Mouse (Mus musculus) midbrain, embryonic 15.5 days (tissue): ENCODE measurements around the gene Kbtbd13. TPM values are rescaled to one million over a fixed set of nuclear protein-coding genes. Genes with fewer than 3 reads are reported as not detected.

Experiments
- ATAC-seq: fragments of 200-750 bp; cut with Nextera tagmentation; replicated peaks from 2 replicates; pipeline ENCODE4 v1.8.0; 2017; ENCODE audit warnings: moderate TSS enrichment
- H3K27ac ChIP-seq: fragments of 300-500 bp; sonication (generic); 2 replicates; pipeline ENCODE4 v1.5.1; 2015; ENCODE audit warnings: mild to moderate bottlenecking, inconsistent platforms
- H3K27me3 ChIP-seq: fragments of 300-500 bp; sonication (generic); replicated peaks from 2 replicates; pipeline ENCODE4 v1.6.1; 2015; ENCODE audit warnings: inconsistent platforms
- H3K36me3 ChIP-seq: fragments of 300-500 bp; sonication (generic); replicated peaks from 2 replicates; pipeline ENCODE4 v1.6.1; 2015; ENCODE audit warnings: inconsistent platforms
- H3K4me1 ChIP-seq: fragments of 300-500 bp; sonication (generic); 2 replicates; pipeline ENCODE4 v1.6.1; 2015; ENCODE audit warnings: inconsistent platforms
- H3K4me2 ChIP-seq: fragments of 300-500 bp; sonication (generic); 2 replicates; pipeline ENCODE4 v1.6.1; 2015; ENCODE audit warnings: inconsistent platforms, mild to moderate bottlenecking, moderate library complexity
- H3K4me3 ChIP-seq: fragments of 300-500 bp; sonication (generic); 2 replicates; pipeline ENCODE4 v1.5.1; 2015; ENCODE audit warnings: mild to moderate bottlenecking, inconsistent platforms
- H3K9ac ChIP-seq: fragments of 300-500 bp; sonication (generic); 2 replicates; pipeline ENCODE4 v1.6.1; 2015; ENCODE audit warnings: mild to moderate bottlenecking, inconsistent platforms
- H3K9me3 ChIP-seq: fragments of 300-500 bp; sonication (generic); 2 replicates; pipeline ENCODE4 v1.6.1; 2016; ENCODE audit warnings: inconsistent platforms
- WGBS: fragments of 180-500 bp; shearing (Covaris S2); methylation state at CpG from one replicate; pipeline ENCODE4 v1.1.7; 2015; ENCODE audit warnings: mixed read lengths; 5-methylcytosine and 5-hydroxymethylcytosine counted together
- polyA plus RNA-seq: library from polyadenylated mRNA; unstranded; fragments of >200 nt; fragmentation: Nextera tagmentation; extraction: Ambion mirVana; gene quantifications from 2 replicates; pipeline ENCODE4 v1.2.1, GENCODE M21; 2015

Kbtbd13 gene
- polyA plus RNA-seq, 1 experiment from 2014 or later = 0.56 TPM

DNA sequence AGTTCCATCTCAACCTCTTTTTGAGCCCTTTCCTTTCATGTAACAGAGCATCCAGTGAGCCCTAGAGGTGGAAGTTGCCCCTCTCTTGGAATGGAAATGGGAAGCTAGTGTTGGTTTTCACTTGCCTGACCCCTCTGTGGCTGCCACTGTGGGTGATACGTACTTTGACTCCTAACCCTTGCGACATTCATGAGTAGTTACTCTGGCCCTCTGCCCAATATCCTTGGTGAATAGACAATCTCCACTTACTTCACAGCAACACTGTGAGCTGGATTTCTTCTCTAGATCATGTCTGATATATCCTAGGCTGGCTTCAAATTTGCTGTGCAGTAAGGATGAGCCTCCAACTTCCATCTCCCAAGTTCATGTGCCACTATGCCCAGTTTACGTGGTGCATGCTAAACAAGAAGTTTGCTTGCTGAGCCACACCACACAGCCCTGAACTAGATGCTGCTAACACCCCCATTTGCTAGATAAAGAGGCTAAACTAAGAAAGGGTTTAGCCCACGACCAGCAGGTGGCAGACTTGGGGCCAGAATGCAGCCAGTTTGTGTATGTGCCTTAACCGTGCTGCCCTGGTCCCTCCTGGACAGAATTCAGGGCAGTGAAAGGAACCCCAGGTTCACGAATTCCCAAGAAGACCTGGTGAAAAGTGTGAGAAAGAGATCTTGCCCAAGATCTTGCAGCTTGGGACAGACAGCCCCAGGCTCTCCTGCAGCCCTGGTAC is 1.3 kb upstream of the Kbtbd13 start:
- Histone ChIP-seq H3K4me2 (no peak overlapping the region), H3K36me3 (no peaks in the 10 kb centered on the region), H3K4me3 (no peak overlapping the region), H3K9ac (no peak overlapping the region), H3K4me1 (peaks cover 8% of the 10 kb centered on the region; the same call in 1 of the 2 replicates), H3K27me3 (peaks cover 37% of the 10 kb centered on the region), H3K27ac (no peak overlapping the region), H3K9me3 (0 out of 2 replicates have a peak, but pooled peaks cover 3% of the 10 kb centered on the region)
- WGBS = 29% methylated on average over 6 of the region's 6 CpGs
- no peak for ATAC-seq

DNA sequence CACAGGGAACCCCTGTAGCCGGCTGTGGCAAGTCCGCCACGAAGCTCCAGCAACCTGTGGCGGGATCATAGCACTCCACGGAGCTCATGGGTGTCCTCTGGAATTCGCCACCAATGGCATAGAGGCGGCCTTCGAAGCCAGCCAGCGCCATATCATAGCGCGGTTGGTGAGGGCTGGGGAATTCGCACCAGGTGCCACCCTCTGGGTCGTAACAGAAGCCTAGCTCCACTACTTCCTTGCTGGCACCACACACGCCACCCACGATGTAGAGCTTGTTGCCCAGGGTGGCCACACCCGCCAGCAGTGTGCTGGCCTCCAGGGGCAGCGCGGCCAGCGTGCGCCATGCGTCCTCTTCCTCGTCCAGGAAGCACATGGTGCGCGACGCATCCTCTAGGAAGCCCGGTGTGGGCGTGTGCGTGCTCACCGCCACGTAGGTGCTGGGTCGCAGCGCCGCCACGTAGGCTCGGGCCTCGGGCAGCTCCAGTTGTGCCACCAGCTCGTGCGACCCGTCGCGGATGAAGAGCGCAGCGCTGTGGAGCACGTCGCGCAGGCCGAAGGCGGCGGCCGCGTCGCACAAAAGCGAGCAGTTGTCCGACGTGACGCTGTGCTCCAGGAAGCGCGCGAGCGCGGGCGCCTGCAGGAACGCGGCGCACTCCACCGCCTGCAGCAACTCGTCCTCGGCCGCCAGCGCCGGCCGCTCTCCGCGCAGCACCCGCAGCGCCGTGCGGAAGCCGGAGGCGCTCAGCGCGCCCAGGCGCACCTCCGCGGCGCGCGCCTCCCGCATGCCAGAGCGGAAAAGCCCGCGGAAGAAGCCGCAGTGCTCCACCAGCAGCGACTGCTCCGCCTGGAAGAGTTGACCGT is 470 bp downstream of the Kbtbd13 start:
- H3K27ac ChIP-seq = no peak overlapping the region
- H3K9ac ChIP-seq = no peak overlapping the region
- peak overlapping the region; percentile 53 for H3K4me2 ChIP-seq
- no peaks in the 10 kb centered on the region for H3K36me3 ChIP-seq
- peak overlapping the region; percentile 39 for H3K4me3 ChIP-seq
- peaks cover 8% of the 10 kb centered on the region; the same call in 1 of the 2 replicates for H3K4me1 ChIP-seq
- peak; percentile 62; the same call in 1 of the 2 replicates for ATAC-seq
- 19% methylated on average over 95 of the region's 96 CpGs for WGBS
- H3K27me3 ChIP-seq = peaks cover 37% of the 10 kb centered on the region
- 0 out of 2 replicates have a peak, but pooled peaks cover 3% of the 10 kb centered on the region for H3K9me3 ChIP-seq

DNA sequence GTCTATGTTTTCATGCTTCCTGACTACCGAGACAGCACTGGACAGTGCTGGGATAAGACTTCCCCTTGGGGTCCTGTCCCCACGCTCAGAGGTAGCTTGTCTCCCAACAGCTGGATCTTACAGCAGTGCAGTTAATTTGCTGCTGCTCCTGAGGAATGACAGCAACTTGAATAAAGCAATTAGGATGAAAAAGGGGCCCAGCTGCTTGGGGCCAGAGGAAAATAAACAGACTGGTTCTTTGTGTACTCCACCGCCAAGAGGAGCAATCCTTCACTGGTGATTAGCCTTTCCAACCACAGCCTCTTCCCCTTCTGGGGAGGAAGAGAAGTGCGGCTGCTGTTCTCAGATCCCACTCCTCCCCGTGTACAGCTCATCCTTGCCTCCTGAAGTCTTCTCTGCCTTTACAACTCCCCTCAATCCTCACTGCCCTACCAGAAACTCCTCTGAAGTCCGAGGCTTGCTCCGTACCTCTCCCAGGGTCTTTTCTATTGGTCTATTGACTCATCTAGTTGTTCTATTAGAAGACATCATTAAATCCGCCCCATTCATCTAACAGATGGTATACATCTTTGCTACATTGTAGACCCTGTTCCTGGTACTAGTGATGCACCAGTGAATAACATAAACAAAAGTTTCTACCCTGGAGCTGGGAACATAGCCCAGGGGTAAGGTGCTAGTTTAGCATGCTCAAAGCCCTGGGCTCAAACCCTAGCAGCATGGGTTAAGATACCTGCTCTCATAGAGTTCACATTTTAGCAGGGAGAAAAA is 4.9 kb downstream of the Kbtbd13 start:
- Histone ChIP-seq H3K36me3 (no peaks in the 10 kb centered on the region), H3K9ac (no peak overlapping the region), H3K9me3 (0 out of 2 replicates have a peak, but pooled peaks cover 3% of the 10 kb centered on the region), H3K4me1 (peaks cover 8% of the 10 kb centered on the region; the same call in 1 of the 2 replicates), H3K27ac (no peak overlapping the region), H3K27me3 (peaks cover 26% of the 10 kb centered on the region), H3K4me3 (no peak overlapping the region), H3K4me2 (no peak overlapping the region)
- 42% methylated on average over 8 of the region's 8 CpGs for WGBS
- ATAC-seq = no peak

DNA sequence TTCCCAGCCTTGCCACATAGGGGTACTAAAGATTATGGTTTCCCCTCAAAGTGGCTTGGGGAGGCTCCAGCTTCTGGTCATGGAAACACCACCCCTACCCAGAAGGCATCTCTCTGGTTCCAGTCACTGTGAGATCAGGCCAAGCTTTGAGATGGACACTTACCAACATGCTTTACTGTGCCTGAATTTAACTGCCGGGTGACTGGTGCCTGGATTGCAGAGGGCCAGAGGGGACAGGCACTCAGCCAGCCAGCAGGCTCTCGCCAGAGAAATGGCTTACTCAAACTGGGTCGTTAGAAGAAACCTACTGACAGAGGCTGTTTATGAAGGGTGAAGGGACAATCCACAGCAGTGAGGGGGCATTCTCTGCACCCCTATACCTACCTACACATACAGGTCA is 7.2 kb downstream of the Kbtbd13 start:
- WGBS = 55% methylated on average over 3 of the region's 3 CpGs

DNA sequence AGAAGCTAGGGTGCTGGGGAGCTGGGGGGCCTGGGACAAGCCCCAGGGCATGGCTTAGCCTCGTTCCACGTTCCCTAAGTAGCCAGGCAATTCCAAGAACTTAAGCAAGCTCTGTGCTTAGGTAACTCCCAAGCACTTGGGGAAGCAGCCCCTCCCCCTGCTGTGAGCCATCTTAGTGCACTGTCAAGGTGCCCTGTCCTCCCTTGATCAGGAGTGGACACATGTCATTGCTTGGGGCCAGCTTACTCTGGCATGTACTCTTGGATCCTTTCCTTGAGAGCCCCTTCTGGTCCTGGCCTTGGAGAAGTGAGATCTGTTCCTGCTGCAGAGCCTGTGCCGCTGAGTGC is 8.7 kb downstream of the Kbtbd13 start:
- H3K4me1 ChIP-seq = no peaks in the 10 kb centered on the region
- H3K9ac ChIP-seq = no peak overlapping the region
- H3K4me2 ChIP-seq = no peak overlapping the region
- no peak overlapping the region for H3K4me3 ChIP-seq
- H3K27me3 ChIP-seq = no peaks in the 10 kb centered on the region
- ATAC-seq = no peak
- 68% methylated on average over 3 of the region's 3 CpGs for WGBS
- no peak overlapping the region for H3K27ac ChIP-seq
- no peaks in the 10 kb centered on the region for H3K36me3 ChIP-seq
- no peaks in the 10 kb centered on the region for H3K9me3 ChIP-seq

More for the DNA sequence above, 7.2 kb downstream of the Kbtbd13 start:
- Histone ChIP-seq H3K4me1 (no peaks in the 10 kb centered on the region), H3K4me3 (no peak overlapping the region), H3K9ac (no peak overlapping the region), H3K4me2 (no peak overlapping the region), H3K27ac (no peak overlapping the region), H3K9me3 (no peaks in the 10 kb centered on the region), H3K27me3 (peaks cover 5% of the 10 kb centered on the region; the same call in 1 of the 2 replicates), H3K36me3 (no peaks in the 10 kb centered on the region)
- no peak for ATAC-seq

DNA sequence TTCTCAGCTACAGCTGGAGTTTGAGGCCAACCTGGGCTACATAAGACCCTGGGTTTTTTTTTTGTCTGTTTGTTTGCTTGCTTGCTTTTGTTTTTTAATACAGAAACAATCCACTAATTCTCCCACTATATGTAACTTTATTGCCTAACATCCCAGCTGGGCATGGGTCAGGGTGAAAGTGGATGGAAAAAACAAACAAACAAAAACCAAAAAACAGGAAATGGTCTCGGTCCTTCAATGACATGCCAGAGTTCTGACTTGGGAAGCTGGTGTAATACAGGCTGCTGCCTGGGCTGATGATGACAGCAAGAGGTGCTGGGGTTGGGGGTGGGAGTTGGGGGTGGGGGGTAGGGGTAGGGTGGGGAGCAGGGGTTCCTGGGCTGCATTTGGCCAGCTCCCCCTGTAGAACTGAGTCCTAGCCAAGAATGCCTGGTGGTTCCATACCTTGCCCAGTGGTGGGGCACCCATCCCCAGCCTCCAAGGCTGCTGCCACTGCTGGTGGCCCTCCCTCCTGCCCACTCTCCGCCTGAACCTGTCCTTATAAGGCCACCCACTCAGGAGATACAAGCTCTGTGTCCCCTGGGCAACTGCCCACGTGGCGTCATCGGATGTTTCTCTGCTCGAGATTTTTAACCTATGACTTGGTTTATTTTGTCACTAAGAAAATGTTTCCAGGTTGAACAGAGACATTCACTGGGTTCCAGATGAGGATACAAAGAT is 9.3 kb downstream of the Kbtbd13 start:
- Histone ChIP-seq H3K4me1 (no peaks in the 10 kb centered on the region), H3K27me3 (no peaks in the 10 kb centered on the region), H3K4me2 (no peak overlapping the region), H3K4me3 (no peak overlapping the region), H3K27ac (no peak overlapping the region), H3K9me3 (no peaks in the 10 kb centered on the region), H3K9ac (no peak overlapping the region), H3K36me3 (no peaks in the 10 kb centered on the region)
- 84% methylated on average over 6 of the region's 6 CpGs for WGBS
- ATAC-seq = no peak

DNA sequence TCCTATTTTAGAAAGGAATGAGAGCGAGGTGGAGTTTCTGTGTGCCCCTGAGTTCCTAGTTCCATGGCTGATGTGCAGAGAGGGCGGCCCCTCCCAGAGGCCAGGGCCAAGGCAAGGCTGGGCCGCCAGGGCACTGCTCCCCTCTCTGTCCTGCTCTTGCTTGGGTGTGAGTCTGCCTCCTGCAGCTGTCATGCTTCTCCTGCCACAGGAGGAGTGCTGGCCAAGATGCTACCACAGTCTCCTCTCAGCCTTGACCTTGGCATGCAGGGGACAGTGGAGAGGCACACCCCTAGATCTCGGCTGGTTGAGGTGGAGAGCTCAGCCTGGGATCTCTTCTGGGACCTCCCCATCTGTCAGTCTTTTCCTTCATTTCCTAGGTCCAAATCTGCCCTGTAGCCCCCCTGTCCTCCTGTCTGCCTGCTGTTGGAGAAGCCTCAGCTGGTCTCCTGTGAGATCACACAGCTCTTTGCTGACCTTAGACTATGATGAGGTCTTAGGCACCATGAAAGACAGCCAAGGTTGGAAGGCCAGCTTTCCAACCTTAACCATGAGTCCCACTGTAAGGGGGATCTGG is 10.3 kb downstream of the Kbtbd13 start:
- H3K4me3 ChIP-seq = no peak overlapping the region
- H3K36me3 ChIP-seq = no peaks in the 10 kb centered on the region
- no peaks in the 10 kb centered on the region for H3K9me3 ChIP-seq
- no peak overlapping the region for H3K27ac ChIP-seq
- no peak overlapping the region for H3K4me2 ChIP-seq
- 78% methylated on average over 4 of the region's 4 CpGs for WGBS
- no peak overlapping the region for H3K9ac ChIP-seq
- H3K27me3 ChIP-seq = no peaks in the 10 kb centered on the region
- H3K4me1 ChIP-seq = no peaks in the 10 kb centered on the region
- no peak for ATAC-seq

DNA sequence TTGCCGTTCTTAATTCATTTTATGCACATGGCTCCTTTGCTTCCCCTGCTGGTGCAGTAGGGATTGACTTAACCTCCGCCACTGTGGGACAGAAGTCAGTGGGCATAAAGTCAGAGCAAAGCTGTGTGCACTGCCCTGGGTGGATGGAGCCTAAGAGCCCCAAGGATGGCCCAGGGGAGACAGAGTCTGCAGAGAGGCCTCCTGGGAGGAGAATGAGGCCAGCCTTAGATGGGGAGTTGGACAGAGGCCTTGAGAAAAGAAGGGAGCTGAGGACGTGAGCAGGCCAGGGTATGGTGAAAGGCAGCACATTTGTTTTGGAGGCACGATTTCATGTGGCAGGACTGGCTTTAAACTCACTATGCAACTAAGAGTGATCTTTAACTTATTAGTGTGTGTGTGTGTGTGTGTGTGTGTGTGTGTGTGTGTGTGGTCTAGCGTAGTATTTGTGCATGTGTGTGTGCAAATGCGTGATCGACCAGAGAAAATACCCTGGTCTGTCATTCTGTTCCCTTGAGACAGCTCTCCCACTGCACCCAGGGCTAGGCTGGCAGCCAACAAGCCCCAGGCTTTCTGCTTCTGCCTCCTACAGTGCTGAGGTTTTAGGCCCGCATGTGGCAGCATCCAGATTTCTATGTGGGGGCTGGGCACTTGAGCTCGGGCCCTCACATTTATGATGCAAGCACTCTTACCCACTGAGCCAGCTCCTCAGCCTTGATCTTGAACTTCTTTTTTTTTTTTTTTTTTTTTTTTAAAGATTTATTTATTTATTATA is 16.1 kb downstream of the Kbtbd13 start:
- 79% methylated on average over 9 of the region's 9 CpGs for WGBS
- Histone ChIP-seq H3K36me3 (0 out of 2 replicates have a peak, but pooled peaks cover 3% of the 10 kb centered on the region), H3K4me3 (no peak overlapping the region), H3K27ac (no peak overlapping the region), H3K27me3 (no peaks in the 10 kb centered on the region), H3K4me2 (no peak overlapping the region), H3K4me1 (no peaks in the 10 kb centered on the region), H3K9ac (no peak overlapping the region), H3K9me3 (no peaks in the 10 kb centered on the region)
- ATAC-seq = no peak

DNA sequence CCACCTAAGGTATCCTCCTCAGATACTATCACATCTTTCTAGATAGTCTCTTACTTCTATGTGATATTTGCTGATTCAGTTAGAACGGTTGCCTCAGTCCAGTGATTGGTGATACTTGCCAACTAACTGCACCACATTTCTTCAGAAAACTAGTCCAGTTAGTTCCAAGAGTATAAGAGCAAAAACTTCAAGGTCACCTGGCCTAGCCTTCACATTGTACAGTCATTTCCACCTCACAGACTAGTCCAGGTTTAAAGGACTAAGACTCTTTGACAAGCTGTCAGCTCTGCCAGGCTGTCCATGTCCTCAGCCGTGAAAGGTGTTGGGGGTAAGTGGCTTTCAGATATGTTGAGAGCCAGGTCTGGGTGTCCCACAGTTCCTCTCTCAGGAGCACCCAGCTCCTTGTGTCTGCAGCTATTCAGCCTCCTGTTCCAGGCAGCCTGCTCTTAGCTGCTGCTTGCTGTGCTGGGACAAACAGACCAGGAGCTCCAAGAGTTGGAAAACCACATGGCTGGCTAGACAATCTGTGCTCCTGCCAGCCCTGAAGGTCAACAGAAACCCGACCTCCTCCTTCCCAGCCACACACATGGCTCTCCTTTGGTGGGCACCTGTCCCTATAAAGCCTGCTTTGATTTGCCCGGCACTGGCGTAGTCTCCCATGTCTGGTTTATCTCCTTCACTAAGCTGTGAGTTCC is 16.8 kb downstream of the Kbtbd13 start:
- Histone ChIP-seq H3K27ac (no peak overlapping the region), H3K4me2 (no peak overlapping the region), H3K4me3 (no peak overlapping the region), H3K9me3 (no peaks in the 10 kb centered on the region), H3K27me3 (no peaks in the 10 kb centered on the region), H3K4me1 (no peaks in the 10 kb centered on the region), H3K36me3 (0 out of 2 replicates have a peak, but pooled peaks cover 3% of the 10 kb centered on the region), H3K9ac (no peak overlapping the region)
- ATAC-seq = no peak
- 87% methylated on average over 5 of the region's 5 CpGs for WGBS

DNA sequence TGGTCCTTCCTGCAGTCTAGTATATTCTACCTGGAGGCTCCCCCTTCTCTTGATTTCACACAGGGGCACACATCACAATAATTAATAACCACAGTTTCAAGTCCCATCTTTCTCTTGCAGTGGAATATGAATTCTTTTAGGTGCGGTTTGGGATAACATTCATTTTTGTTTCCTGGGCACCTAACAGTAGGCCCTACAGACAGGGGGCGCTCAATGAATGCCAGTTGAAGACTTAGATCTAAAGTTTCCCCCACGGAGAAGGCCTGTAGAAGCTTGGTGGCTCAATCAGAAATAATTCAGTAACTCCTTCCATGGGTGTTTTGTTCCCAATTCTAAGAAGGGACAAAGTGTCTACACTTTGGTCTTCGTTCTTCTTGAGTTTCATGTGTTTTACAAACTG is 19.0 kb downstream of the Kbtbd13 start:
- 73% methylated on average over 4 of the region's 4 CpGs for WGBS
- no peak overlapping the region for H3K4me3 ChIP-seq
- no peaks in the 10 kb centered on the region for H3K4me1 ChIP-seq
- no peaks in the 10 kb centered on the region for H3K9me3 ChIP-seq
- 0 out of 2 replicates have a peak, but pooled peaks cover 3% of the 10 kb centered on the region for H3K36me3 ChIP-seq
- no peak overlapping the region for H3K9ac ChIP-seq
- no peak overlapping the region for H3K27ac ChIP-seq
- ATAC-seq = no peak
- no peak overlapping the region for H3K4me2 ChIP-seq
- no peaks in the 10 kb centered on the region for H3K27me3 ChIP-seq
